Mouse (Mus musculus) testis, postnatal 10 days (tissue): ENCODE data around the gene Dexi.

Experiments
- DNase-seq: peaks from one replicate; pipeline ENCODE4 v3.0.0; 2021; ENCODE audit warnings: low spot score

The Dexi gene

DNA sequence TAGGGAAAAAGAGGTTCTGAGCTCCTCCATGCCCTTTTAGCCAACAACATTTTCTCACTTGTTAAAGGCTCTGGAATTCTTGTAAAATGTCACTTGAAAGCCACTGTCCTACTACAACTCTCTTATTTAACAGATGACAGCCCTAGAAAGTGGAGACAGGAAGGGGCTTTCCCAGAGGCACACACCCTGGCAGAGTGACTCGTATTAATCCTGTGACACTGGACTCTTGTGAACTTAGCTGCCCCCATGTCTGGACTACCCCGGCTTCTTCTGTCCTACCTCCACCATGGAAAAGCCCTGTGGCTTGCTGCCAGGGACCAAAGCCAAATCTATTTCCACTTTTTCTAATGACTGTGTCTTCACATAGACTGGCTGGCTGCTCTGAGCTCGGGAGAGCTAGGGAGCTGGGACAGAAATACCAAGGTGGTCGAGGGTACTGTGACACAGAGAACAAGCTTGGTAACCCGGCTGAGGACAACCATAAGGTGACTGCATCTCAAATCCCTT, 44.7 kb downstream of the Dexi start:
- no peak for DNase-seq

GRCm38 (mm10) chr16:10495824-10496298, 47.0 kb downstream of the Dexi start:
- no peak for DNase-seq

- no peak for DNase-seq
Observed at GRCm38 (mm10) chr16:10492587-10492986, 50.3 kb downstream of the Dexi start.

- DNase-seq, result no peak
Observed at GRCm38 (mm10) chr16:10491716-10492115, 51.1 kb downstream of the Dexi start.

DNA sequence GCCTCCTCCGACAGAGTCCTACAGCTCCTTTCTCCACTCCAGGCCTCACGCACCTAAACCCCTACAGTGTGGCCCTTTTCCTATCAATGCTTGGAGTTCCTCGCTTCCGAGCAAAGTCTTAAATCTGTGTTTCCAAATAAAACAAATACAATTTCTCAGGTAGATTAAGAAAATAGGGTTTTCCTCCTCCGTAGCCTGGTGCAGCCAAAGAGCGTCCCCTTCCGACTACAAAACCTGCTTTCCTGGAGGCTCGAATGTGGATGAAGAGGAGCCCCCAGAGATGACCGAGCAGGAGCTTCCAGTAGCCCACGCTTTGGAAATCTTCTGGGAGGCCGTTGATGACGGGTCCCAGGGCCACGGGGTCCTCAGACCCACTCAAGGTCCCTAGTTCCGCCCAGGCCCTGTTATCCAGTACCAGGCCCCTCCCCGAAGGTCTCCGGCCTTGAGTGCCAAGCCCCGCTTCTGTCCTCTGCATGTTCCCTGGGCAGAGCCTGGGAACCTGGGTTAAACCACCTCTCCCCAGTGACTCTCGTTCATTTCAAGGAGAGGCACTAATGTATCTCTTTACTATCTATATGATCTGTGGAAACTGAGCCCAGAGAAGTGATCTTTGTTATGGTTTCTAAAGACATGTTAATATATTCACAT, 52.2 kb downstream of the Dexi start:
- DNase-seq, result no peak

DNA sequence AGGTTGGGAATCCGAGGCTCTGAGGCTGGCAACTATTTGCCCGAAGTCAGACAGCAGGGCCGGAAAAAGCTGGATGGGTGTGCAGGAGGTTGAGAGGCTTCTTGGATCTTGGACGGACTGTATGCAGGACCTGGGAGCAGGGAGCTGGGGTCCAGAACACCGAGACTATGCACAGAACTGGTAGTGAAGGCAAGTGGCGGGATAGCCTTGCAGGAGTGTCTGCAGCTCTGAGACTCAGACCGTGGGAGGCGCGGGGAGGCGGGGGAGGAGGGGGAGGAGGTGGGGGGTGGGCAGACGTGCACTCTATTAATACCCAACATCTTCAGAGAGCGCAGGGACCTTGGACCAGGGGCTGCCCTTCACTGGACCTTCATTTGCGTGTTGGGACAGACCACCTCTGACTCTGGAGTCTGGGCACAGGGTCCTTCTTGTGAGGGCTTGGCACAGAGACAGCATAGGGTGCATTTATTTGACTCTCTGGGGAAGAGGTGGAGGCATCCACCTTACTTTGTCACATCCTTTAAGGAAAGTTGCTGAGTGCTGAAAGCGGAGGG, 52.9 kb downstream of the Dexi start:
- no peak for DNase-seq

DNA sequence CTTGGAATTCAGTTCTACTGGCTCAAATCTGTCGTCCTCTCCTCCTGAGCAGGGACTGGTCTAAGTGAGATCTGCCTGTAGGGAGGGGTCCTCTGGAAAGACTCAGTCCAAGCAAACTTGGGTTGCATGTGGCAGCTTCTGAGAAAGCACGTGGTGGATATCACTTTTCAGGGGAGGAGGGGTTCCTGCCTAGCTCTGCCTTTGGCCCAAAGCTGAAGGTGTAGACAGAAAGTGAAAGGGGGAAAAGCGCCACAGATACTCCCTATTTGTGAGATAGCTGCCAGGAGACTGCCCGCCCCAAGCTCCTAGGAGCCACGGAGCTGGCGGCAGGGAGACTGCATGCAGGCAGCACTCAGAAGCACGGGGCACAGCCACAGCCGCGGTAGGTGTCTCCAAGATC, 53.4 kb downstream of the Dexi start:
- DNase-seq, result no peak

DNA sequence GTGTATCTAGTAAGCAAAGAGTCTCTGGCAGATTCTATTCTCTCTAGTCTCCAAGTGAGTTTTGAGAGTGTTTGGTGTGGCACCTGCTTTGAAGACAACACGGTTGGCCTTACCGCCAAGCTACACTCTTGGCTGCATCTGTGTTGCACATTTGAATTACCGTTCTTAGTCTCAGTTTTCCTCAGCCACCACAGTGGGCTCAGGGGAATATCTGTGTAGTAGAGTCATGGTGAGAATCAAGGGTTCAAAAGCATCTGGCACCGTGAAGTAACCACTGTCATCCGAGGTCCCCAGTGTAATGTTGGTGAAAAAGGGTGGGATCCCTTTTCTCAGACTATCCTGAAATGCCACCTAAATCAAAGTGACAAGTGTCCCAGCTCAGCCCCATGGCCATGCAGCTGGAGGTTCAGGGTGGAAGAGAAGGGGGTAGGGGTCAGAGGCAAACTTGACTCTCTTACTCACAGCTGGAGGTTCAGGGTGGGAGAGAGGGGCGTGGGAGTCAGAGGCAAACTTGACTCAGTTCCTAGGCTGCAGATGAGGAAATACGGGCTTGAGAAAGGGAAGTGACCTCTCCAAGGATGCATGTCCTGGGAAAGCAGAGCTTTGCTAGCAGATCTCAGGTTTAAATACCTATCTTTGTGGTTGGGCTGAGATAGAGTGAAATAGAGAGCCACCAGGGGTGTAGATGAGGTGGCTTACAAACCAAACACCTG, 53.9 kb downstream of the Dexi start:
- no peak for DNase-seq

DNA sequence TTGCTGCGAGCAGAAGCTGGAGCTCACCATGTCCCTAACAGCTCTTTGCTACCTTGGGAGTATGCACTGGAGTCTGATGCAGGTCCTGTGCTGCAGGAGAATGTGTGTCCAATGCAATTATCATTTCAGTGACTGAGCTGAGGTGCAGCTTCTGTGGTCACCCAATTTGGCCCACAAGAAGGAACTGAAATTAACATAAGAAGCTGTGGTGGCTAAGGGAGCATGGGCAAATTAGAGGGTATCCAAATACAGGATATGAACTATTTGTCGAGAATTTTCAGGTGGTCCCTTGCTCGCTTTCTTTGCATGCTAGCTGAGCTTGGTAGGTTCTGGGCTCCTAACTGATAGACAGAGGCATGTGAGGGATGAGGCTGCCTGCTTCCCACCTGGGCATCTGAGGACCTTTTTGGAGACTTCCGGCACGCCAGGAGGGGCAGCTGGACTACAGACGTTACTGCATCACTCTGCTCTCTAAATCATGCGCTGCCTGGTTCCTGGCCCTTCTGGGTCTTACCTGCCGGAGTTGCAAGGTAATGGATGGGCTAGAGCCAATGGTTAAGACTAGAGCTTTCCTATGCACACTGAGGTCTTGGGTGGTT, 54.9 kb downstream of the Dexi start:
- DNase-seq, result no peak

DNA sequence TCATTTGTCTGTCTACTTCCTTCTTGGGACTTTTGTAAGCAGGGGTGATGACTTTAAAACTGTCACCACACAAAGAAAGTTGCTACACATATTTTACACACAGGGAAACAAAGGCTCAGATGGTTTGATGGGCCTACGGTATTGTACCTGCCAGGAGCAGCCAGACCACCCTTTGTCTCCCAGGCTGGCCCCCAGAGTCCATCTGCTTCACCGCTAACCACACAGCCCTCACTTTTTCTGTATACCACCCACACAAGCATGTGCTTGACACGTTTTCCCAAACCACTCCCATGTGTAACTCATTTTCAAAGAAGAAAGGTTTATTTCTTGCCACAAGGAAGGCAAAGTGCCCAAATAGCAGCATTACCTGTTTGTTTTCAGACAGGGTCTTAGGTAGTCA, 55.9 kb downstream of the Dexi start:
- DNase-seq, result no peak

- DNase-seq, result no peak
Observed at GRCm38 (mm10) chr16:10482343-10482742, 60.5 kb downstream of the Dexi start.

DNA sequence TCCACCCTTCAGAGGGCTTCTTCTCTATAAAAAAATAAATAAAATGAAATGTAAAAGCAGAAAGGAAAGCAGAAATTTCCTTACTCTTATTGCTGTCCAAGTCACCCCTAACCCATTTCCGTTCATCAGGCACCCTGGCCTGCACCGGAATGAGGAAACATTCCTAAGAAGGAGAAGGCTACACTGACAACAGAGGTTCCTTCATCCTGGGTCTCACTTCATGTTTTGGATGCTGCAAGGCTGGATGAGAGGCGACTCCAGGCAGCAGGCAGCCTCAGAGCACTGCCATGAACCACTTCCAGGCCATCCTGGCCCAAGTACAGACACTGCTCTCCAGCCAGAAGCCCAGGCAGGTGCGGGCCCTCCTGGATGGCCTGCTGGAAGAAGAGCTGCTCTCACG, 63.0 kb downstream of the Dexi start, which contains the start of gene Ciita:
Ciita (plus strand) TSS at position 203 of the 400 bp plus-strand sequence.
- no peak for DNase-seq

DNA sequence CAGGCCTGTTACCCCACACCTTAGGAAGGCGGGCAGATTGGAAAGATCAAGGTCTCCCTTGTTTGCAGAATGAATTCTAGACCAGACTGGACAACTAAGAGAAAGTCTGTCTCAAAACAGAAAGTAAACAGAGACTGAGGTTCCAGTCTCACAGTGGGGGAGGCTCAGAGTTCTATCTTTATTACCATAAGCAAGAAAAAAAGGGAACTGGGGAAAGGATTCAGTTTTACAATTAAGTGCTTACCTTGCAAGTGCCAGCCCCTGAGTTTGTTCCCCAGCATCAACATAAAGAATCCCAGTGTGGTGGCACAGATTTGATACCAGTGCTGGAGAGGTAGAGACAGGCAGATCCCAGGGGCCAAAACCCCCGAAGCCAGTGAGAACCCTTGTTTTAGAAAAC, 66.9 kb downstream of the Dexi start:
- no peak for DNase-seq

DNA sequence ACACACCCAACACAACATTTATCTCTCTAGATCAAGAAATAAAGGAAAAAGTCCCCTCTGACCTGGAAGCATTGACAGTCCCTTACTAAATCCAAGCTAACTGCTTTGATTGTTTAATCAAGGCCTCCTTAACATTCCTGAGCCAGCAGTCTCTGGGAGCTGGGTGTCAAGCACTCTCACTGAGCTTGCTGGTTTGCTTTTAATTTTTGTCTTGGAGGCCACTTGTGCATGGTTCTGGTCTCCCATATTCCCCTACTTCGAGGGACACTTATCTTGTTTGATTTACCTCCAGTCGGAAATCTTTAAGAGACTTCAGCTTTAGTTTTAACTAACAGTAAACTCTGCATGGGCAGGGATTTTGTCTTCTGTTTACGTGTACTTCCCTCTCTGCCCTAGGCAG, 67.9 kb downstream of the Dexi start:
- DNase-seq, result no peak

GRCm38 (mm10) chr16:10471950-10472349, 70.9 kb downstream of the Dexi start:
- no peak for DNase-seq

DNA sequence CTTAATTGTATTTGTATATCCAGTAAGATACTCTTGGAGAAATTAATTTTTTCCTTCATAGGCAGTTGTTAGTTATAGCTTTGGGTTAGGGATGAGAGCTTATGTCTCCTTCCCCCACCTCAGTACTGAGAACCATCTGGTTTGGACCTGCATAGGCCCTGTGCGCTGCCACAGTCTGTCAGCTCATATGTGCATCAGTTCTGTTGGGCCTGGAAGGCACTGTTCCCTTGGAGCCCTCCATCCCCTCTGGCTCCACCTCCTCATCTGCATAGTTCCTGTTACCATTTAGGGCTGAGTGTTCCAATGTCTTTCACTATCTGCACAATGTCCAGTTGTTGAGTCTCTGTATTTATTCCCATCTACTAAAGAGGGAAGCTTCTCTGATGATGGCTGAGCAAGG, 74.7 kb downstream of the Dexi start:
- no peak for DNase-seq

GRCm38 (mm10) chr16:10467391-10468107, 75.3 kb downstream of the Dexi start:
- DNase-seq, result no peak

DNA sequence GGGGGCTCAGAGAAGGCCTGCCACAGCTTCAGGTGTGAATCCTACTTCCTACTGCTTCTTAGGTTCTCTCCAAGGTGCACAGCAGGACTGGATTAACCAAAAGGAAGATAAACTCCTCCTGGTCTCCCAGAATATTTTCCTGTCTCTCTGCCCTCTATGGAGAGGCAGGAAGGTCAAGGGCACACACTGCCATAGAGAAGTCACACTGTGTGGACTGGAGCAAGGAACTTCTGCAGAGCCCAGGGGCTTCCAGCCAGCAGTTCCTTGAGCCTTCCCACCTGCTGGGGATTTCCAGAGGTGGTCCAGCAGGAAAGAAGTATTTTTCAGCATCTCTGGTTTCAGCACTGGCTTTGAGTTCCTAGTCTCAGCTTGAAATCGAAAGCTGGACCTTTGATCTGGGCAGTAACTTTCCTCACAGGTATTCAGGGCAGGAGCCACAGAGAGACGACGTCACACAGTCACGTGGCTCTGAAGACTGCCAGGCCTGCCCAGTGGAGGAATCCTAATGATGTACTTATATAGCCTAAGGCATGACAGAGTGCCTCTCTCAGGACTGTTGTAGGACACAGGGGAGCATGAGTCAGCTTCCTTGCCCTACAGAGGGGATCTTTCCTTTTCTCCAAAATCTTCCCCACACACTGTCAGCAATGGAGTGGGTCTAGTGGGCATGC, 77.7 kb downstream of the Dexi start:
- no peak for DNase-seq

GRCm38 (mm10) chr16:10461178-10461577, 81.7 kb downstream of the Dexi start:
- no peak for DNase-seq

GRCm38 (mm10) chr16:10460188-10460587, 82.7 kb downstream of the Dexi start:
- no peak for DNase-seq

- no peak for DNase-seq
Observed at GRCm38 (mm10) chr16:10454583-10454974, 88.3 kb downstream of the Dexi start.
